Mouse (Mus musculus) embryonic facial prominence, embryonic 15.5 days (tissue): ENCODE data around the gene Parp2. TPM values are rescaled to one million over a fixed set of nuclear protein-coding genes. Genes with fewer than 3 reads are reported as not detected.

ENCODE experiments used
- polyA plus RNA-seq: library from polyadenylated mRNA; unstranded; fragments of >200 nt; fragmentation: Nextera tagmentation; extraction: Ambion mirVana; gene quantifications from 2 replicates; pipeline ENCODE4 v1.2.1, GENCODE M21; 2015

Gene Parp2
- polyA plus RNA-seq, 1 experiment from 2014 or later, result 59.3 TPM

Other genes starting within 250 kb of the Parp2 start
- 0.15 and 0.25 TPM in 2 replicates for gene Olfr744, start 193.0 kb upstream of the Parp2 start, polyA plus RNA-seq
- gene Olfr745, start 168.5 kb upstream of the Parp2 start, polyA plus RNA-seq, result 1.3 TPM in 2 replicates
- gene Olfr746, start 160.8 kb upstream of the Parp2 start, polyA plus RNA-seq, result 0.17 TPM in 1 of 2 replicates, not detected in the other
- gene Olfr747, start 114.6 kb upstream of the Parp2 start, polyA plus RNA-seq, result not detected in 2 replicates
- 0.05 and 0.08 TPM in 2 replicates for gene Olfr748, start 100.5 kb upstream of the Parp2 start, polyA plus RNA-seq
- 0.43 TPM in 1 of 2 replicates, not detected in the other for gene Olfr749, start 62.7 kb upstream of the Parp2 start, polyA plus RNA-seq
- 71.5 and 80.0 TPM in 2 replicates for gene Ttc5, start 22.3 kb upstream of the Parp2 start, polyA plus RNA-seq
- not detected in 2 replicates for gene Ccnb1ip1, start 109 bp upstream of the Parp2 start, polyA plus RNA-seq
- 5.2 and 7.1 TPM in 2 replicates for gene Tep1, start 62.7 kb downstream of the Parp2 start, polyA plus RNA-seq
- 0.24 and 0.45 TPM in 2 replicates for gene Klhl33, start 89.7 kb downstream of the Parp2 start, polyA plus RNA-seq
- gene Osgep, start 117.1 kb downstream of the Parp2 start, polyA plus RNA-seq, result 155 and 158 TPM in 2 replicates
- gene Apex1, start 117.1 kb downstream of the Parp2 start, polyA plus RNA-seq, result 187 and 190 TPM in 2 replicates
- gene Pip4p1, start 123.0 kb downstream of the Parp2 start, polyA plus RNA-seq, result 53.8 and 57.4 TPM in 2 replicates
- 55.5 and 56.7 TPM in 2 replicates for gene Pnp, start 123.2 kb downstream of the Parp2 start, polyA plus RNA-seq
- not detected in 2 replicates for gene Gm49342, start 136.7 kb downstream of the Parp2 start, polyA plus RNA-seq
- 0.25 and 0.85 TPM in 2 replicates for gene Pnp2, start 148.2 kb downstream of the Parp2 start, polyA plus RNA-seq
- 0.52 and 0.54 TPM in 2 replicates for gene Rnase10, start 199.9 kb downstream of the Parp2 start, polyA plus RNA-seq
- gene Rnase9, start 234.0 kb downstream of the Parp2 start, polyA plus RNA-seq, result not detected in 2 replicates
- gene Rnase11, start 242.3 kb downstream of the Parp2 start, polyA plus RNA-seq, result not detected in 2 replicates
- gene Rnase12, start 249.8 kb downstream of the Parp2 start, polyA plus RNA-seq, result 0.43 and 0.56 TPM in 2 replicates